Mouse (Mus musculus): Measurements from ENCODE around the gene Lce6a.

The Lce6a gene

GRCm38 (mm10) chr3:92621560-92621959 is at the start of gene Lce6a:
Gene Lce6a, minus strand, starts transcription at chr3:92621660.
- DNase-seq (ENCODE audit: extremely low spot score, low spot score), result no peak

GRCm38 (mm10) chr3:92670215-92670614 is 48.8 kb upstream of the Lce6a start, which contains the start of gene Lce1a2:
Gene Lce1a2, minus strand, starts transcription at chr3:92670315.
- no peak for DNase-seq (ENCODE audit: extremely low spot score, low spot score)

- no peak for DNase-seq (ENCODE audit: extremely low spot score, low spot score)
These were observed 35.4 kb upstream of the Lce6a start, which contains the start of gene Lce1b for GRCm38 (mm10) chr3:92656826-92657225. Gene Lce1b, minus strand, starts transcription at chr3:92656926.

DNA sequence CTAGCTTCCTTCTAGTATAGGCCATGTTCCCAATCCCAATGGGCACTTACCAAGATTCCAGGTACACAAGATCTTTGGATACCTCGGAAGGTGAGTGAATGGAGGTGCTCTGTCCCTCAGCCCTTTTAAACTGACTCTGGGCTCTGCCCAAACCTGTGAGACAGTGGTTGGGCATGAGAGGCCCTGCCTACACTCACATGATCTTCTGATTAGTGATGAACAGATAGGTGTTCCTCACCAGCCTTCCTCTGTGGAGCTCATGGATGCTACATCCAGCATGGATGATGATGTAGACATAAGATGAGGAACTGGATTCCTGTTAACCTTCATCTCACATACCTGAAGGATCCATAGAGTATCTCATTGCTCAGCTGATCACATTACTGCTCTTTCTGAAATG is 26.7 kb upstream of the Lce6a start, which contains the start of gene Lce1a1:
Lce1a1 (minus strand) TSS at position 101 of the 400 bp plus-strand sequence.
- no peak for DNase-seq (ENCODE audit: extremely low spot score, low spot score)

DNA sequence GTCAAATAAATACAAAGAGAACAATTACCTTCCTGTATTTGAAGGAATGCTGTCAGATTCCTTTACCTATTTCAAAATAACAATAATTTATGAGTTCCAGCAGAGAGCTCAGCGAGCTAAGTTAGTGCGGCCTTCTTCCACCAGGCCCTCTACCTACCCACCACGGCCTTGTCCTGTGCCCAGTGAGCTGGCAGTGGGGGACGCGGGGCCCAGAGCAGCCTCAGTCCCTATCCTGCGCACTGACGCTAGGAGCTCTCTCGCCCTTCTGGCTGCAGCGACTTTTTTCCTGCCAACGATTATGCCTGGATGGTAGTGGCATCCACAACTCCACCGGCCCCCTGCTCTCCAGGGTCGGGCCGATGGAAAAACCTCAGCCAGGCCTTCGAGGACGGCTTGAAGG is 18.4 kb upstream of the Lce6a start:
- no peak for DNase-seq (ENCODE audit: extremely low spot score, low spot score)

GRCm38 (mm10) chr3:92638653-92638991 is 17.2 kb upstream of the Lce6a start:
- DNase-seq (ENCODE audit: extremely low spot score, low spot score), result no peak

DNA sequence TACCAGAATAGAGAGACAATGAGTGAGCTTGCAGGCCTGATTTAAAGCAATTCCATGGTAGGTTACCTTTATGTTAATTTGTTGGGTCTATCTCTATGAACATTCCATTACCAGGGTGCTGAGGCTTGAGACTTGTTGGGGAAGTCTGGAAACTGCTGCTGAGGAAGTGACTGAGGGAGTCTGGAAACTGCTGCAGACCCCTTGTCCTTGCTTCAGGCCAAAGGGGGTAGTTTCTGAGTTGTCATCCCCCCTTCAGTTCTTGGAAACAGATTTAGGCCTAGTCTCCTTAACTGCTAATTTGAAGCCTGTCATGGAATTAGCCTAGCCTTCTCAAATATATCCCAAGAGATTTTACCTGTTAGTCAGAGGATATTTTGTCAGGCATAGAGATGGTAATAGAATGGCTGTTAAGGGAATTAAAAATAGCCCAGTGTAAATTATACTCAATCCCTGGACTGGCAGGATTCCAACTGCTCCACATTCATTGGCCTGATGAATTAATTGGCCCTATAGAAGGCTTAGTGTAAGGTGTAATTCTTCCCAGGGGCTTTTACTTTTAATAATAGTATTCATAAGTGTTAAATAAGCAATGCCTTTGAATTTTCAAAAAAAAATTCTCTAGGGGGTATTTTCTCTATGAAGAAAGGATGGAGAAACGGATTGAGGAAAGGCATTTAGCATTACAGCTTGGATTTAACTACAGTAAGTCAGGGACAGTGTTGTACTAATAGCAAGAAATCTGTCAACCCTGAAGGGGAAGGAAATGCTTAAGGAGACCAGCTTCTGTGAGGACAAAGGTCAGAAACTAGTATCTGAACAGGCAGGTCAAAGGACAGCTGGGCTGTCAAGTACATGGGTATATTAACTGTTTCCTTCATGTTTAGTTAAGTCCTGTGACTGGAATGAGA is 16.5 kb upstream of the Lce6a start:
- no peak for DNase-seq (ENCODE audit: extremely low spot score, low spot score)

DNA sequence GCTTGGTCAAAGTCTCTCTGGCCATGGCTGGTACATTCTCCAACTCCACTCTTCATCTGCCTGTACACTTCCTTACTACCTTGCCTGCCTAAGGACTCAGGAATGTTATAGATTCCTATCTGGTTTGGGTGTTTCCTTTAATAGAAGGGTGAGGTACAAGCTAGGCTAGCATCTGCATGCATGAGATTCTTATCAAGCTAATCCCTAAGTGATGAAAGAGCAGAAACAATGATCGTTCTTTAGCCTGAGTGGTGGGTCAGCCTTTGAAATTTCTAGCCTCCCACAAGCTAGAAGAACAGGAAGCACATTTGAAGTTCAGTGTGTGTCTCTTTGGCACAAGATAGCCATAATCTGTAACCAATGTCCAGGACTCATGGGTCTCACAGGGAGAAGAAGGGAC is 11.7 kb downstream of the Lce6a start:
- no peak for DNase-seq (ENCODE audit: extremely low spot score, low spot score)

DNA sequence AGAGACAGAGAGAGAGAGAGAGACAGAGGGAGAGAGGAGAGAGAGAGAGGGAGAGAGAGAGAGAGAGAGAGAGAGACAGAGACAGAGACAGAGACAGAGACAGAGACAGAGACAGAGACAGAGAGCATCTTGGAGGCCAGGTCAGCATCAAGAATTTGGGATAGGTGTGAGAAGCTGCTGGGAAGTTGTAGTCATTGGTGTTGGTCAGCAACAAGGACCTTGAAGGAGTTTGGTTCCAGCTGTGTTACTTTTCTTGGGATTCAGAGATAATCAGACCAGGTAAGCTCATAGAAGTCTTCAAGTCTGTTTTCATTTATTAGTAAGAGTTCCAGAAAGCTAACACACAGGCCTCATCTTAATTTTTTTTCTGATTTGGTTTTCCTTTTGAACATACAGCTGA is 14.1 kb downstream of the Lce6a start, which contains the start of gene 2210017I01Rik:
2210017I01Rik (minus strand) TSS at position 101 of the 400 bp plus-strand sequence.
- DNase-seq (ENCODE audit: extremely low spot score, low spot score), result no peak

GRCm38 (mm10) chr3:92602169-92602568 is 19.3 kb downstream of the Lce6a start:
- no peak for DNase-seq (ENCODE audit: extremely low spot score, low spot score)

DNA sequence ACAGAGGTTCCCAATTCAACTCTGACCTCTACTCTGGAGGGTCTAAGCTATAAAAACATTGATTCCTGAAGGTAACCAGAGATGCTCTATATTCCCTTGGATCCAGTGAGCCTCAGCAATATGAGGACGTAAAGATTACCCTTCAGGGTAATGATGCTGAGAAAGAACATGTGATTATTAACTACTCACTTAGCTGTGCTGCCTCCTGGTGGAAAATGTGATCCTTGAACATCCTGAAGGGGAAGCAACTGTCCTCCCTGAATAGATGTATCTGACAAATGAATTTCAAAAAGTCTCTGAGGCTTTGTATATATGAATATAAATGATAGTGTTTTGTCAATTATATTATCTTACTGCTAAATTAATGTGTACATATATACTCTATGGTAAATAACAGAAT is 21.0 kb downstream of the Lce6a start:
- no peak for DNase-seq (ENCODE audit: extremely low spot score, low spot score)

- no peak for DNase-seq (ENCODE audit: extremely low spot score, low spot score)
These were observed 21.5 kb downstream of the Lce6a start for GRCm38 (mm10) chr3:92599973-92600372.

DNA sequence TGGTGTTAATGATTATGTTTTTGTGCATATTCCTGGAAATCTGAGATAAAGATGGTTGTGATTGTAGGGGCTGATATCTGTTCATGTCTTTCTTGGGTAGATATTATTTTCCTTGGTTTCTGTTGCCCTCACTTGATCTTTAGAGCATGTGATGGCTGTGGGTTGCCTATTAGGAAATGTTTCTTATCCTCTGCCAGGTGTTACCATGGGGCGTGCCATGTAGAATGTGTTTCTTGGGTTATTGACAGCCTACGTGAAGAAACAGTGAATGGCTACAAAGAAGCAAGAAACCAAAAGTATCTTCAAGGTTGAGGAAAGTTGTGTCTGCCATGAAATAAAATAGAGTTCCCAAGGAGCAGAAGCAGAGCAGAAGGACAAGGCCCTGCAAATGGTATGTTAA is 23.0 kb downstream of the Lce6a start:
- DNase-seq (ENCODE audit: extremely low spot score, low spot score), result no peak

DNA sequence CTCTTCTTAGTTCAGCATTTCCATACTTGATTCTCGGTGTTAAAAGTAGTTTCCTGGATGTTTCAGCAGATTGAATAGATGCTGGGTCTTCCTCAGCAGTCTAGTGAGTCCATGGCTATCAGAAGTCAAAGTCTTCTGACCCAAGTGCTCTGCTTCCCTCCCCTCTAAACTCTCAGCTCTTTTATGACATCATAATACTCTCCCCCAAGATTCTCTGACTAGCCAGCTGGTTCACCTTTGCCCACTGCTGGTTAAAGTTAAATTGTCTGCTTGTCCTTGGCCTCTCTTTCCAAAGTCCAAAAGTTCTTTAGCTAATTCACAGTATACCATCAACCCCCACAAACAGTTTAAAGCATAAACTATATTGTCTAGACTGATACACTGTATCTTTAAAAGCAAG is 32.6 kb downstream of the Lce6a start, which contains the start of gene Smcp:
Smcp (minus strand) TSS at position 140 of the 400 bp plus-strand sequence.
- DNase-seq (ENCODE audit: extremely low spot score, low spot score), result no peak

DNA sequence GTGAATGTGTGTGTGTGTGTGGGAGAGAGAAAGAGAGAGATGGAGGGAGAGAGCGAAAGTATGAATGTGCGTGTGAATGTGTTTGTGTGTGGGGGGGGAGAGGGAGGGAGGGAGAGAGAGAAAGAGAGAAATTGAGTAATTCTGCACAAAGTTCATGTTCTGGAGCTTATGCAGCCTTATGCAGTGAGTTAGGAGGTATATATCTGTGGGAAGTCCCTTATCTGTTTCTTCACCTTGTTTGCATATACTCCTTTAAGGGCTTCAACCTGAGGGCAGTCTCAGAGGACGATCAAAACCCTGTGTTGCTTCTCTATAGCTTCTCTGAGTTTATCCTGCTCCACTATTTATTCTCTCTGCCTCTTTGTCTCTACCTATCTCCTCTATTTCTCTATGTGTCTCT is 34.3 kb downstream of the Lce6a start:
- no peak for DNase-seq (ENCODE audit: extremely low spot score, low spot score)

DNA sequence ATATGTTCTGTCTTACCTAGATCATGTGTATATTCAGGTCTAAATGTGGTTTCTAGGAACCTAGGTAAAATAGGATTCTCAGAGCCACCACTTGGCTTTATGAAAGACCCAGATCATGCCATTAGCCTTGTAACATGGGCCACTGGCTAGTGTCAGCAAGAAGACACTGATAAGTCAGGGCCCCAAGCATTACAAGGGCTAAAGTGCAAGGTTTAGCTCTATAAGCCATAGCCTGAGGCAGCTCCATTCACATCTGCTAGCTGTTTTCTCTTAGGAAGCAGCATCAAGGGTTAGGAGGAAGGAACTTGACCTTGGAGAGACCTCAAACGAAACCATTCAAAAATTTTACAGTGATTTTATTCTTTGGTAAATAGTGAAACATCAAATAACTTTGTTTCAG is 36.4 kb downstream of the Lce6a start:
- no peak for DNase-seq (ENCODE audit: extremely low spot score, low spot score)

- DNase-seq (ENCODE audit: extremely low spot score, low spot score), result no peak
These were observed 38.2 kb downstream of the Lce6a start for GRCm38 (mm10) chr3:92583164-92583826.

GRCm38 (mm10) chr3:92579508-92579907 is 42.0 kb downstream of the Lce6a start:
- no peak for DNase-seq (ENCODE audit: extremely low spot score, low spot score)

DNA sequence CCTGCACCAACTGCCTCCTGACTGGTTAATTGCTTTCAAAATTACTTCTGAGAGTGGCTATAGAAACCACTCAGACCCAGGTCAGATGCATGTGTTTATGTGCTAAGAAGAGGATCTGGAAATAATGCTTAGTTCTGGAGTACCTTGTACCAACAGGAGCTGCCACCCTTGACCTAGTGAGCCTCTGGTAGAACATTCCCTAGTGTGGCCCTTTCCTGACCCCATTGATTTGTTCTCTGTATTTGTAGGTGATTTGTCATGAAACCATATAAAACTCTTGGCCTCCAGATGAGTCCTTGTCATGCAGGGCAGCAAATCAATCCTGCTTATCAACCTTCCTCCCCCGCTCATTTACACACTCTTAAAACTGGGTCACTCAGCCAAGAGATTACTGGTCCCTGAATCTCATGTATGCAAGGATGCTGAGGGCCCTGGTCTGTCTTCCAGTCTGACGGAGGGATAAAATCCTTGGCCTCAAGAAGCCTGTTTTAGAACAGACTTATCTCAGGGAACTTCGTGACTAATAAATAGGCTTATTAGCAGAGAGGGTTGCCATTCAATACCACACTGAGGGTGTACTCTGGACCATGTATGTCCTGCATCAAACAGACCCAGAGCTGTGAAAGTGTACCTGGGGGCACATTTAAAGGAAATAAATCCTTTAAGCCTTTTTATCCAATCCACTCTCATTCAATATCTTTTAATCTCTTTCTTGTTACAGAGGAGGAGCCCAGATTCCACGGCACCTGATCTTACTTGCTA is 42.6 kb downstream of the Lce6a start:
- no peak for DNase-seq (ENCODE audit: extremely low spot score, low spot score)

DNA sequence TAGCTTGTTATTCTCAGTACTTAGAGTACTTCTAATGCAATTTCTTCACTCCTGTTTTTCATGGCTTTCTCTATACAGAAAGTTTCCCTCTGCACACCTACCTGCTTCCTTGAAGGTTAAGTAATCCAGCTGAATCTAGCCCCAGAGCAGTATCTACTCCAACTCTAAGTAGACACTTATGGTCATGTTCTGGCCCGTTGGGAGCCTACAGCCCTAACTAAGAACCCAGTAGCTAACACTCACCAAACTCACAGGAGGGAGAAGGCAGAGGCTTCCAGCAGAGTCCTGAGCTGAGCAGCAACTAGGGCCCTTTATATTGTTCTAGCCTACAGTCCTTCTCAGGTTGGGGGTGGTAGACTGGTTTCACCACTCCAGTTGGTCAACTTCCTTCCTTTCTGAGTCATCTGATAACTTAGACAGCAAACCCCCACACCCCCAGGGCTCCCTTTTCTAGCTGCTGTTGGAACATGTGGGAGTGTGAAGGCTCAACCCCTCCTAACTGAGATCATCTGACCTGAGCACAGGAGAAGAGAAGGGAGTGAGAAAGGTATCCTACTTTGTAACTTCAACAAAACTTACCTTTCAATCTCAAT is 47.9 kb downstream of the Lce6a start, which contains the start of gene Ivl:
Ivl (minus strand) TSS at position 287 of the 593 bp plus-strand sequence.
- DNase-seq (ENCODE audit: extremely low spot score, low spot score), result no peak

GRCm38 (mm10) chr3:92572514-92573155 is 48.8 kb downstream of the Lce6a start:
- no peak for DNase-seq (ENCODE audit: extremely low spot score, low spot score)
